Mouse (Mus musculus): Measurements from ENCODE around the gene Asna1.

DNA sequence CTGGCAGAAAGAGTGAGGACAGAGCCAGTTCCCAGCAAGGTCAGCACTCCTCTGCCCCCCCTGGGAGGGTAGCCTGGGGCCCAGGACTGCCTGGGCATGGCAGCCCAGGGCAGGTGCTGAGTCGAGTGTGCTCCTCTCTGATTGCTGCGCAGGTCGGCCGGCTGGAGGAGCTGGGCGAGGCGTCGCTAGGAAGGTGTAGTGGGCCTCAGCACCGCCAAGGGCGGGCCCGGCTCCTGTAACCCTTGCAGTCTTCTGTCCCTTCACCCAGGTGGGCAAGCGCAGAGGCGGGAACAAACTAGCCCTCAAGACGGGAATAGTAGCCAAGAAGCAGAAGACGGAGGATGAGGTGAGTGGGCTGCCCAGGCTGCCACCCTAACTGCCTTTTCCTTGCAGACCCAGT, 4.2 kb upstream of the Asna1 start:
- TF ChIP-seq CTCF (IDR thresholded peaks at IDR 0.05; ENCODE audit: low read depth) (no peak), EP300 (IDR thresholded peaks at IDR 0.05; ENCODE audit: low read depth) (no peak)

Measured in liver, postnatal 0 days (tissue).